Mouse (Mus musculus): Measurements from ENCODE around the gene Smg1.

Smg1 gene

GRCm38 (mm10) chr7:118135128-118135527 lies 108.3 kb downstream of the Smg1 start:
- DNase-seq = no peak

- peak; percentile 98 for DNase-seq
These were observed 113.9 kb downstream of the Smg1 start, which contains the start of gene Arl6ip1 for GRCm38 (mm10) chr7:118129430-118130041. Gene Arl6ip1, minus strand, starts transcription at chr7:118129662.

- DNase-seq = no peak
These were observed 114.5 kb downstream of the Smg1 start for GRCm38 (mm10) chr7:118128925-118129429.

- DNase-seq = no peak
These were observed 117.1 kb downstream of the Smg1 start for GRCm38 (mm10) chr7:118126219-118126875.

- no peak for DNase-seq
These were observed 117.7 kb downstream of the Smg1 start for GRCm38 (mm10) chr7:118125736-118126135.

GRCm38 (mm10) chr7:118123512-118124411 lies 119.7 kb downstream of the Smg1 start:
- DNase-seq = no peak

GRCm38 (mm10) chr7:118122235-118122634 lies 121.2 kb downstream of the Smg1 start:
- DNase-seq = no peak

GRCm38 (mm10) chr7:118120654-118121053 lies 122.8 kb downstream of the Smg1 start:
- no peak for DNase-seq

GRCm38 (mm10) chr7:118119946-118120345 lies 123.5 kb downstream of the Smg1 start:
- peak; percentile 47 for DNase-seq

- DNase-seq = peak; percentile 41
These were observed 124.3 kb downstream of the Smg1 start for GRCm38 (mm10) chr7:118119142-118119541.

GRCm38 (mm10) chr7:118118426-118118825 lies 125.0 kb downstream of the Smg1 start:
- no peak for DNase-seq

GRCm38 (mm10) chr7:118117539-118118210 lies 125.8 kb downstream of the Smg1 start:
- DNase-seq = no peak

- DNase-seq = no peak
These were observed 126.5 kb downstream of the Smg1 start for GRCm38 (mm10) chr7:118116787-118117538.

GRCm38 (mm10) chr7:118115877-118116568 lies 127.4 kb downstream of the Smg1 start, which contains the start of gene Rps15a:
Gene Rps15a, minus strand, starts transcription at chr7:118116188.
- peak; percentile 95 for DNase-seq

- no peak for DNase-seq
These were observed 128.0 kb downstream of the Smg1 start for GRCm38 (mm10) chr7:118115533-118115876.

GRCm38 (mm10) chr7:118113541-118114297 lies 129.8 kb downstream of the Smg1 start:
- DNase-seq = no peak

GRCm38 (mm10) chr7:118111128-118111527 lies 132.3 kb downstream of the Smg1 start:
- no peak for DNase-seq

- DNase-seq = no peak
These were observed 135.8 kb downstream of the Smg1 start for GRCm38 (mm10) chr7:118107671-118108070.

- DNase-seq = no peak
These were observed 138.9 kb downstream of the Smg1 start for GRCm38 (mm10) chr7:118104458-118105052.

Data from thymus, postnatal 14 days (tissue).